Mouse (Mus musculus): ENCODE results near the gene Hpdl.

- TF ChIP-seq CTCF (IDR thresholded peaks at IDR 0.05; ENCODE audit: low read depth, low read length), result no peak
- no peak for TF ChIP-seq POLR2A (IDR thresholded peaks at IDR 0.05; ENCODE audit: extremely low read depth, insufficient read depth, low read length)
Measured at GRCm38 (mm10) chr4:116819968-116820901, 1.3 kb downstream of the Hpdl start.
